Mouse (Mus musculus) kidney, embryonic 16.5 days (tissue): Measurements from ENCODE around the gene Acyp2. TPM values are rescaled to one million over a fixed set of nuclear protein-coding genes. Genes with fewer than 3 reads are reported as not detected.
A peak's percentile ranks its signal among the peaks of the same experiment; 100 is the strongest.

Experiments used
- ATAC-seq: fragments of 200-750 bp; cut with Nextera tagmentation; 2 replicates; pipeline ENCODE4 v1.8.0; 2017; ENCODE audit warnings: moderate TSS enrichment; ENCODE audit not compliant: low FRiP score, low TSS enrichment
- H3K27ac ChIP-seq: fragments of 300-500 bp; sonication (generic); 2 replicates; pipeline ENCODE4 v1.5.1; 2014; ENCODE audit warnings: low read length
- H3K27me3 ChIP-seq: fragments of 300-500 bp; sonication (generic); 2 replicates; pipeline ENCODE4 v1.6.1; 2014; ENCODE audit warnings: low read length, control low read depth, mixed read lengths; ENCODE audit not compliant: insufficient read depth
- H3K36me3 ChIP-seq: fragments of 300-500 bp; sonication (generic); 2 replicates; pipeline ENCODE4 v1.6.1; 2014; ENCODE audit warnings: low read length, control low read depth, mixed read lengths; ENCODE audit not compliant: insufficient read depth
- H3K4me1 ChIP-seq: fragments of 300-500 bp; sonication (generic); 2 replicates; pipeline ENCODE4 v1.6.1; 2014; ENCODE audit warnings: low read length, control low read depth, mixed read lengths; ENCODE audit not compliant: insufficient read depth
- H3K4me2 ChIP-seq: fragments of 300-500 bp; sonication (generic); replicated peaks from 2 replicates; pipeline ENCODE4 v1.6.1; 2014; ENCODE audit warnings: low read depth, low read length
- H3K4me3 ChIP-seq: fragments of 300-500 bp; sonication (generic); 2 replicates; pipeline ENCODE4 v1.5.1; 2014; ENCODE audit warnings: mild to moderate bottlenecking, low read length
- H3K9ac ChIP-seq: fragments of 300-500 bp; sonication (generic); replicated peaks from 2 replicates; pipeline ENCODE4 v1.6.1; 2014; ENCODE audit warnings: low read length
- H3K9me3 ChIP-seq: fragments of 300-500 bp; sonication (generic); 2 replicates; pipeline ENCODE4 v1.6.1; 2016; ENCODE audit warnings: low read length, control low read depth
- WGBS: fragments of 180-500 bp; shearing (Covaris S2); extraction: QIAGEN DNeasy Blood & Tissue Kit; methylation state at CpG from one replicate; pipeline ENCODE4 v1.1.7; 2014; 5-methylcytosine and 5-hydroxymethylcytosine counted together
- polyA plus RNA-seq: library from polyadenylated mRNA; unstranded; fragments of >200 nt; fragmentation: Nextera tagmentation; extraction: Ambion mirVana; gene quantifications from 2 replicates; pipeline ENCODE4 v1.2.1, GENCODE M21; 2015

Gene Acyp2
- polyA plus RNA-seq, 1 experiment from 2014 or later = 19.8 TPM

DNA sequence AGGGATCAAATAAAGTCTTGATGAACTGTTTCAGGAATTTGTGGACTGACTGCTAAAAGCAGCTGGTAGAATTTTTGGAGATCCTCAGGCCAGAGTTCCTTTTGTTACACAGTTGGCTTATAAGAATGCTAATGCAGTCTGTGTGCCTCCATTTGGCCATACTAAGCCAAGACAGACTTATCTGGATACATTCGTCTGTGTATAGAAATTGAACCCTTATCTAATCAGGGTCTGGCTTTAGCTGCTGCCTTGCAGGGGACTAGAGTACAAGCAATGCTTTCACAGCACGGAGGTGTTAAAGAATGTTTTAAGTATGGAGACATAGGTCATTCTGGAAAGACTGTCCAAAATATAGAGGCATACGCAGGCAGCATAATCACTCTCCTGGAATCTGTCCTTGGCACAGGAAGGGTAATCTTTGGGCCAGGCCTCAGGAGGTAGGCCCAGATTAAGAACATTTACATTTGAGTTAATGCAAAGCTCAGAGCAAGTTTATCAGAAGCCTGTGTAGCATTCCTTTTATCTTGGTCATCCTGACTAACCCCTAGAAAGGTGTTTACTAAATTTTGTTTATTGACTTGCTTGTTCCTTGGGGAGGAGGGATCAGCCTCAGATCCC is 150.5 kb downstream of the Acyp2 start:
- H3K9ac ChIP-seq = no peak overlapping the region
- no peak for ATAC-seq
- H3K27me3 ChIP-seq = no peaks in the 10 kb centered on the region
- WGBS = 76% methylated on average over 3 of the region's 3 CpGs
- H3K4me2 ChIP-seq = no peak overlapping the region
- H3K4me3 ChIP-seq = no peak overlapping the region
- no peaks in the 10 kb centered on the region for H3K36me3 ChIP-seq
- H3K9me3 ChIP-seq = no peaks in the 10 kb centered on the region; the same call in 1 of the 2 replicates
- H3K4me1 ChIP-seq = no peaks in the 10 kb centered on the region
- H3K27ac ChIP-seq = no peak overlapping the region

DNA sequence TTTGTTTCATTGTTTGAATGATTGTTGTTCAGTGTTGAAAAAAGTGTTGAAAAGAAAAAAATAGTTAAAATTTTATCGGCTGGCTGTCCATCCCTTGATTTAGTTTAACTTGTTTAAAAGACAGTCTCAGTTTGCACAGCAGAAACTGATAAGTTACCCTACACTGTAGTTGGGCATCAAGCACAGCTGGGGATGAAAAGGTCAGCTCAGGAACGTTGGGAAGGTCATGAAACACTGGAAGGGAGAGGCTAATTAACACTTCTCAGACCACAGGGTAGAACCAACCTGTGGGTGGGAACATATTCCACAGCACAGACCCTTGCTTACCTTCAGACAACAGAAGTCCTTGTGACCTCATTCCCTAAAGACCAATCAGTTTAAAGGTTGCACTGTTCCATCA is 152.2 kb downstream of the Acyp2 start:
- Histone ChIP-seq H3K9ac (no peak overlapping the region), H3K4me1 (no peaks in the 10 kb centered on the region), H3K27me3 (no peaks in the 10 kb centered on the region), H3K9me3 (no peaks in the 10 kb centered on the region; the same call in 1 of the 2 replicates), H3K36me3 (no peaks in the 10 kb centered on the region), H3K4me3 (no peak overlapping the region), H3K4me2 (no peak overlapping the region), H3K27ac (no peak overlapping the region)
- no peak for ATAC-seq
- WGBS = 56% methylated on average over 2 of the region's 2 CpGs

DNA sequence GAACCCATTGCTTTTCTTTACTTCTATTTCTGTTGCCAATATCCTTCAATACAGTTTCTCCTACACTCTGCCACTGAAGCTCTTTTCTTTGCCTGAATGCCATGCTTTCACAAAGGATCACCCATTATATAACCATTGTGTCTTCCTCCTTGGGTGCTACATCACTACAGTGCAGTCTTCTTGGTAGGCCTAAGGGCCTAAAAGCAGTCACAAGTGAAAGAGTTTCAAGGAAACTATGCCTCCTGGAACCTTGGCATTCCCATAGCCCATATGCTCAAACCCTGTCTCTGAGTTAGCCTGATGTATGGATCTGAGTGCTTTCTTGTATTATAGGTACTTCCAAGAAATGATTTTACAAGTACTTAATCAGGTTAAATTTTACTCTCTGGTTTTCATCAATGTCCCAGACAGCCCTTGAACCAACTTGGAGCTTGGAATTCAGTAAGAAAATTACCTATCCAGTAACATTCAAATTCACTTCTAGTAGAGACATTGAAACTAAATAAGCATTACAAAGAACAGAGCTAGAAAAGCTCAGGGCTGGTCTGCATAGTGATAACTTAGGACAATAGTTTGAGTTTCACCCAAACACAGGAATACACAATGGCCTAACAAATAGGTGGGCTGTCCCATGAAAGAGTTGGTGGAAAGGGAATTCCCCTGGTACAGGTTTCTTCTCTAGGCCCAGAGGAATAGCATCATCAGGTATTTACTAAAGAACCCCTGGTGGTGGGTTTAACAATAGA is 157.7 kb downstream of the Acyp2 start:
- ATAC-seq = no peak
- Histone ChIP-seq H3K27me3 (no peaks in the 10 kb centered on the region), H3K27ac (no peak overlapping the region), H3K9ac (no peak overlapping the region), H3K4me1 (no peaks in the 10 kb centered on the region), H3K9me3 (no peaks in the 10 kb centered on the region), H3K4me3 (no peak overlapping the region), H3K36me3 (no peaks in the 10 kb centered on the region), H3K4me2 (no peak overlapping the region)

DNA sequence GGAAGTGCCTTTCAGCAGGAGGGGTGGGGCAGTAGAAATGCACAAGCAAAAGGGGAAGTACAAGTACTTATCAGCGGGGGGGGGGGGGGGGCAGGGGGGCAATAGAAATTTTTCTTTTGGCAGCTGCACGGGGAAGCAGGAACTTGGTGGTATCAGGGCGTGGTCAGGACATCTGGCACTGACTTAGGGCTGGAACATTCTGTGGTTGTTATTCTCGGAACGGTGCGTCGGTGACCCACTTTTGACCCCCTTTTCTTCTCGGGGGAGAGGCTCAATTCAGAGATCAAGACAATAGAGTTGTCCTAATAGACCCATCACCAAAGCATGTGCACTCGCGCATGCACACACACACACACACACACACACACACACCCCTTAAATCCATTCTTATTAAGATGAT is 161.2 kb downstream of the Acyp2 start:
- Histone ChIP-seq H3K4me3 (no peak overlapping the region), H3K4me2 (no peak overlapping the region), H3K27me3 (no peaks in the 10 kb centered on the region), H3K4me1 (no peaks in the 10 kb centered on the region), H3K9ac (no peak overlapping the region), H3K27ac (no peak overlapping the region), H3K9me3 (no peaks in the 10 kb centered on the region), H3K36me3 (no peaks in the 10 kb centered on the region)
- no peak for ATAC-seq
- 86% methylated on average over 9 of the region's 10 CpGs for WGBS

DNA sequence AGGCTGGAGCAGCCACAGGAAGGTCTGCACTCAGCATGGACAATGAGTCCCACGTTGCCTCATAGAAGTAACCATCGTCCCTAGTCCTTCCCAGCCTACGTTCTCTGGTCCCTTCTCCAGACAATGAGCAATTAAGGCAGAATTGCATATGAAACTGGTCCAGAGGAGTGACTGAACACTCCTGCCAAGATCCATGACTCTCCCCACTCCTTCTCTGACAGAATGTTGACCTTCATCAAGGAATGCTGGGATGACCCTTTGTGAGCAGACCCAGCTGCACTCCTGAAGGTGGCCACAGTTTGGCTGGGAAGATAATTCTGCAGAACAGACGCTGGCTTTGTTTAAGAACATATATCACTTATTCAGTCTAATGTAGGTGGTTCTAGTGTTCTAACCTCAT is 166.1 kb downstream of the Acyp2 start:
- Histone ChIP-seq H3K27ac (no peak overlapping the region), H3K9ac (no peak overlapping the region), H3K4me2 (no peak overlapping the region), H3K4me3 (no peak overlapping the region), H3K4me1 (no peaks in the 10 kb centered on the region), H3K36me3 (no peaks in the 10 kb centered on the region), H3K9me3 (no peaks in the 10 kb centered on the region), H3K27me3 (no peaks in the 10 kb centered on the region)
- WGBS = 60% methylated on average over 4 of the region's 4 CpGs
- ATAC-seq = no peak

DNA sequence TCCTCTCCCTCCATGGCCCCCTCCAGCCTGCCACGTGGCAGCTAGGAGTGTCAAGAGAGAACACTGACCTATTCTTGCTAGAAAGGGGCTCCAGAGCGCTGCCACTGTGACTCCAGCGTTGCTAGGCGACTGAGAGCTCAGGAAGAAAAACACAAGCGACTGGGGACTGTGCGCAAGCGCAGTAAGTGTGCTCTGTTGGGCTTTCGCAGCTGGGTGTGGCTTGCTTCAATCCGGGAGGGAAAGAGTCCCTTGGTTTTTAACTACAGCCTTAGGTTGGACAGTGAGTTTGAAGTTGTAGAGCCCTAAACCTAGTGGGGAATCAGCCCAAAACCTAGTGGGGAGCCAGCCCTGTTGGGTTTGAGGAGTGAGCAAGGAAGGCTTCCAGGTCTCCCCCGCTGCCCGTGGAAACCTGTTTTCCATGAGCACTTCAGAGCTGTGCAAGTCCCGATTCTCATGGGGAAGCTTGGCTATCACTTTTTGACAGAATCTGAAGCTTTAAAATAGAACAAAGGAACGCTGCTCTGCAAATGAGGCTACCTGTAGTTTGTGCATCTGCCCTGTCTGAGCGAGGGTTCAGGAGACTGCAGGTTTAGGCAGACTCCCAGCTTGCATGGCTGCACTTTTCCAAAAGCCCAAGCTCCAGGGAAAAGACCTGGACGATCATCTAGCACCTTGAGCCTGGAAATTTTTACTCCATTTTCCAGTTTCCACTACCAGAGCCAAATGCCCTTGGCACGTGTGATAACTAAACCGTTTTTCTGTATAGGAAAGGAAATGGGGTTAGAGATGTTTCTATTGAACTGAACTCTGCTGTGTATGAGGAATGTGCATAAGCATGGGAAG is 177.4 kb downstream of the Acyp2 start, which contains the start of gene 4930505A04Rik:
Gene 4930505A04Rik (minus strand): TSS at position 77 of the 843 bp plus-strand sequence.
- peak; percentile 100 for ATAC-seq
- WGBS = 5% methylated on average over 17 of the region's 17 CpGs

DNA sequence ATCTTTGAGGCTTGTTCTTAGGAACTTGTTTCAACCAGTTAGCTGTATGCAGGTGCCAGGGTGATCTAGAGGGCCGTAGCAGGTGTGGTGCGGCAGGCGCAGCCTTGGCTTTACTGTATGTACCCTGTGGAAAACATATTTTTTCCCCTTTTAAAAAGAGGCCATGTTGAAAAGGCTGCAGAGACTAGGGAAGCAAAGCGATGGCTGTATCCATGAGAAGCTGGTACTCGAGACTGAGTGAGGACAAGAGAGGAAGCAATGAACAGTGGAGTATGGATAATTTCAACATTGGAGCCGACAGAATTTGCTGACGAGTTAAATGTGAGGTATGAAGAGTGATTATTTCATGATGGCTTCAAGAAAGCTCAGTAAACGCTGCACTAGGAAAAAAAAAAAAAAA is 178.2 kb downstream of the Acyp2 start:
- Histone ChIP-seq H3K4me2 (peak overlapping the region; percentile 88), H3K9ac (no peak overlapping the region), H3K4me1 (peaks cover 9% of the 10 kb centered on the region), H3K27ac (no peak overlapping the region; the same call in 1 of the 2 replicates), H3K36me3 (no peaks in the 10 kb centered on the region), H3K27me3 (no peaks in the 10 kb centered on the region), H3K9me3 (no peaks in the 10 kb centered on the region), H3K4me3 (no peak overlapping the region)
- ATAC-seq = no peak
- 71% methylated on average over 8 of the region's 8 CpGs for WGBS

More for the DNA sequence above, 177.4 kb downstream of the Acyp2 start, which contains the start of gene 4930505A04Rik:
- Histone ChIP-seq H3K4me1 (peaks cover 9% of the 10 kb centered on the region), H3K27me3 (no peaks in the 10 kb centered on the region), H3K9ac (peak within 1 kb of the TSS; percentile 78), H3K27ac (peak within 1 kb of the TSS; percentile 55; the same call in 1 of the 2 replicates), H3K36me3 (no peaks in the 10 kb centered on the region), H3K4me3 (peak within 1 kb of the TSS; percentile 57), H3K9me3 (no peaks in the 10 kb centered on the region), H3K4me2 (peak within 1 kb of the TSS; percentile 88)

Other genes with a start within 250 kb of the Acyp2 start
- gene 4930505A04Rik, start 177.8 kb downstream of the Acyp2 start, polyA plus RNA-seq = not detected in 2 replicates
- gene Psme4, start 122.1 kb upstream of the Acyp2 start, polyA plus RNA-seq = 13.2 and 14.6 TPM in 2 replicates
- gene Gpr75, start 235.8 kb upstream of the Acyp2 start, polyA plus RNA-seq = 0.10 TPM in 1 of 2 replicates, not detected in the other
- 28.5 and 30.9 TPM in 2 replicates for gene Asb3, start 235.8 kb upstream of the Acyp2 start, polyA plus RNA-seq